Mouse (Mus musculus) embryonic facial prominence, embryonic 10.5 days (tissue): Measurements from ENCODE around the gene Spag7. TPM values are rescaled to one million over a fixed set of nuclear protein-coding genes. Genes with fewer than 3 reads are reported as not detected.
A peak's percentile ranks its signal among the peaks of the same experiment; 100 is the strongest.

Experiments used
- DNase-seq: peaks from one replicate; pipeline ENCODE4 v3.0.0-alpha.2; 2017; ENCODE audit warnings: low spot score
- H3K27ac ChIP-seq: fragments of 300-500 bp; sonication (generic); replicated peaks from 2 replicates; pipeline ENCODE4 v1.5.1; 2016; ENCODE audit warnings: mild to moderate bottlenecking
- H3K27me3 ChIP-seq: fragments of 300-500 bp; sonication (generic); replicated peaks from 2 replicates; pipeline ENCODE4 v1.6.1; 2016; ENCODE audit warnings: low read depth, mild to moderate bottlenecking; ENCODE audit not compliant: poor library complexity, severe bottlenecking
- H3K36me3 ChIP-seq: fragments of 300-500 bp; sonication (generic); replicated peaks from 2 replicates; pipeline ENCODE4 v1.6.1; 2016; ENCODE audit warnings: mild to moderate bottlenecking, moderate library complexity
- H3K4me1 ChIP-seq: fragments of 300-500 bp; sonication (generic); 2 replicates; pipeline ENCODE4 v1.6.1; 2016
- H3K4me3 ChIP-seq: fragments of 300-500 bp; sonication (generic); 2 replicates; pipeline ENCODE4 v1.5.1; 2016; ENCODE audit warnings: mild to moderate bottlenecking, moderate library complexity
- H3K9me3 ChIP-seq: fragments of 300-500 bp; sonication (generic); 2 replicates; pipeline ENCODE4 v1.6.1; 2016; ENCODE audit warnings: mild to moderate bottlenecking
- WGBS: fragments of 180-500 bp; shearing (Covaris S2); methylation state at CpG from one replicate; pipeline ENCODE4 v1.1.7; 2016; 5-methylcytosine and 5-hydroxymethylcytosine counted together
- microRNA-seq: library from miRNA; unstranded; fragments of <30 nt; microRNA quantifications from one replicate; pipeline ENCODE4, GENCODE M21; 2017
- polyA plus RNA-seq: library from polyadenylated mRNA; unstranded; fragments of >200 nt; fragmentation: Nextera tagmentation; extraction: Ambion mirVana; gene quantifications from 2 replicates; pipeline ENCODE4 v1.2.1, GENCODE M21; 2016

Spag7 gene
- polyA plus RNA-seq, 1 experiment from 2014 or later: 181 TPM

DNA sequence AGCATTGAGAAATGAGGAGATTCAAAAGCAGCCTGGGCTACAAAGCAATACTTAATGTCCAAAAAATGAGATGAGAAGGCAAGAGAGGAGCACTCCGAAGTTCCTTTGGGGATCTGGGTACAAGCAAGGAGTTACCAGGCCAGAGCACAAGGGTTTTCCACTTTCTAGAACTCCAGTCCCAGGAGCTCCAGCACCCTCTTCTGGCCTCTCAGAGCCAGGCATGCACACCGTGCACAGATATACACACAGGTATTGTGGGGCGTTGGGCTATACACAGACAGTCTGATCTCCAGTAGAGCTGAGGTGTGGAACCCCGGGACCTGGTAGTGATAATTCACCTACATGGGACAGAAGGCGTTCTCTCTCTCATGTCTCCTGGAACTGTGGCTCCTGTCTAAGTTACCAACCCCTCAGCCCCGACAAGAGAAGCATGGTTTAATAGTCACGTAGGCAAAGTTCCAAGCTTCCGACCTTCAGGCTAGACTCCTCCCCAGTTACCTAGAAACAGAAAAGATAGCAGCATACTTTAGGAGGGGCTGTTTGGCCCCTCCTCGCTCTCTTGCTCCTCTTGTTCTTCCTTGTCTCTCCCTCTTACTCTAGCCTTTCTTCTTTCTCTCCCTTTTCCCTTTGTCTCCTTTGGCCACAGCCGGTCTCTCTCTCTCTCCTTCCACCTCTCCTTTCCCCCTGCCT is 46.0 kb downstream of the Spag7 start:
- H3K4me3 ChIP-seq: no peak overlapping the region
- H3K27me3 ChIP-seq: no peaks in the 10 kb centered on the region
- 85% methylated on average over 10 of the region's 10 CpGs for WGBS
- no peak for DNase-seq
- no peaks in the 10 kb centered on the region for H3K36me3 ChIP-seq
- no peak overlapping the region for H3K27ac ChIP-seq
- no peaks in the 10 kb centered on the region for H3K4me1 ChIP-seq
- H3K9me3 ChIP-seq: no peaks in the 10 kb centered on the region

DNA sequence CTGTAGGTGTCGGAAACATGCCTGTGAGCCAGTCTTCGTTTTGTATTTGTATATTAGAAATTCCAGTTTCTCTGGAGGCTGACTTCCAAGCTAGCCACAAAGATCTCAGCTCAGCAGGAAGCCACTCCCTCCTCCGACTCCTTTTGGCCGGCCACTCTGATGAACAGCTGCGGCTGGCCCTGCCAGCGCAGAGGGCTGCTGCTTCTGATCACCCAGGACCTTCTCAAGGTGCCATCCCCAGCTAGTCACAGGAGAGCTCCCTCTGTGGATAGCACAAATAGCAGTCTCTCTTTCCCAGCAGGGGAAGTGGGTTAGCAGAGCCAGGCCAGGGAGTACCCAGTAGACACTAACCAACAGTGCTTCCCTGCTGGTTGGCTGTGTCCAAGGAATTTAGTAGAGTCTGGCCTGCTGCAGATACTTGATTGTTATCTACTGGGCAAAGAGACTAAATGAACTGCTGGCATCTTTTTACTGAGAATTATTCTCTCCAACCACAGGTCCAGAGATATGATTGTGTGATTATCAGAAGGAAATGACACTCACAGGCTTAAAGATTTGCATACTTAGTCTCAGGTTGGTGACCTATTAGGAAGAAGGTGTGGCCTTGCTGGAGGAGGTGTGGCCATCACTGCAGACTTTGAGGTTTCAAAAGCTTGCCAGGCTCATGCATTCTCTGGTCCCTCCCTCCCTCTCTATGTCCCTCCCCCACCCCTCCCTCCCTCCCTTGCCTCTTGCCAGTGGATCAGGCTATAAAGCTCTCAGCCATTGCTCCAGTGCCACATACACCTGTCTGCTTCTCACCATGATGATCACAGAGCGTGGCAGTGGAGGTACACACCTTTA is 47.0 kb downstream of the Spag7 start:
- 51% methylated on average over 7 of the region's 7 CpGs for WGBS
- H3K4me3 ChIP-seq: no peak overlapping the region

DNA sequence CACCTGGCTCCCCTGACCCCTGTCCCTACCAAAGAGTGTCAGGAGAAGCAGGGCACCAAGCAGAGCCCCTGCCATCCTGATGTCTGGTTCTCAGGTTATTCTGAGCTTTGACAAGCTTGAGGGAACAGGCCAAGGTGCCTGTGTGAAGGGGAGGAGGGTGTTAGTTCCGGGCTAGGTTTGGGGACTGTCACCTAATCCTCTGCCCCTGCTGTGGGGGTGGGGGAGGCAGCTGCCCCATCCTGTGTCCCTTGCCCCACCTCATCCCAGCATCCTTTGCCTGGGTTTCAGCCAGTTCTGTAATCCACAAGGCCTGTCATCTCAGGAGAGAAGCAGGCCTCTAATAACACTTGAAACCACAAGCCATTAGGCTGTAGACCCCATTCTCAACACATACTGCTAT is 50.1 kb downstream of the Spag7 start, which contains the start of gene Chrne:
Gene Chrne, minus strand, starts transcription at position 116 of the 400 bp plus-strand sequence.
- Histone ChIP-seq H3K36me3 (no peaks in the 10 kb centered on the region), H3K4me3 (no peak within 1 kb of the TSS), H3K27ac (no peak within 1 kb of the TSS), H3K27me3 (peaks cover 23% of the 10 kb centered on the region), H3K4me1 (peaks cover 20% of the 10 kb centered on the region), H3K9me3 (no peaks in the 10 kb centered on the region)
- DNase-seq: no peak
- 63% methylated on average over 1 of the region's 1 CpGs for WGBS

More for the DNA sequence above, 47.0 kb downstream of the Spag7 start:
- DNase-seq: no peak
- no peaks in the 10 kb centered on the region for H3K9me3 ChIP-seq
- H3K36me3 ChIP-seq: no peaks in the 10 kb centered on the region
- H3K27me3 ChIP-seq: peaks cover 1% of the 10 kb centered on the region; the same call in 1 of the 2 replicates
- H3K4me1 ChIP-seq: no peaks in the 10 kb centered on the region
- H3K27ac ChIP-seq: no peak overlapping the region

DNA sequence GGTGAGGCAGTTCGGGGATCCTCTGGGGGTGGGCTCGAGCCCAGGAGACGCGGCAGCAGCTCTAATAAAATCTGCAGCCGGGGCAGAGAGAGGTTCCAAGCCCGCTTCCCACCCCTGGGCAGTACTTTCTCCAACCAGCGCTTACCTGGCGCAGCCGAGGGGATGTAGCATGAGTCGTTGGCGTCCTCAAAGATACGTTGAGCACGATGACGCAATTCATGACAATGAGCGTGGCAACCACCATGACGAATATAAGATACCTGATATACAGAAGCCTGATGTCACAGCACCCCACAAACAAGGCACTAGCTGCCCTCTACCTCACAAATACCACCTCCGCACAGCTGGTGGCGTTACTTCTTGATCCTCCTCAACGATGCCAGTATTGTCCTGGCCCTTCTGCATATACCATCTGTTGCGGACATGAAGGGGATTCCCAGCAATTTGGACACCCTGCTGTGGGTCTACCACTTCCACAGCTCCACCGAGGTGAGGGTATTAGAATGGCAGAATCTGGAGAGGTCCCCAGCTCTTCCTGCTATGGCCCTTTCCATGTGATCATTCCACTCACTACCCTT is 53.6 kb downstream of the Spag7 start, which contains the start of gene 4930544D05Rik:
Gene 4930544D05Rik, plus strand, starts transcription at position 333 of the 578 bp plus-strand sequence.
- no peak for DNase-seq
- Histone ChIP-seq H3K4me1 (peaks cover 20% of the 10 kb centered on the region), H3K27ac (peak within 1 kb of the TSS; percentile 40; the same call in 1 of the 2 replicates), H3K36me3 (peaks cover 33% of the 10 kb centered on the region), H3K4me3 (peak within 1 kb of the TSS; percentile 55), H3K9me3 (no peaks in the 10 kb centered on the region), H3K27me3 (peaks cover 23% of the 10 kb centered on the region)
- 15% methylated on average over 21 of the region's 21 CpGs for WGBS

DNA sequence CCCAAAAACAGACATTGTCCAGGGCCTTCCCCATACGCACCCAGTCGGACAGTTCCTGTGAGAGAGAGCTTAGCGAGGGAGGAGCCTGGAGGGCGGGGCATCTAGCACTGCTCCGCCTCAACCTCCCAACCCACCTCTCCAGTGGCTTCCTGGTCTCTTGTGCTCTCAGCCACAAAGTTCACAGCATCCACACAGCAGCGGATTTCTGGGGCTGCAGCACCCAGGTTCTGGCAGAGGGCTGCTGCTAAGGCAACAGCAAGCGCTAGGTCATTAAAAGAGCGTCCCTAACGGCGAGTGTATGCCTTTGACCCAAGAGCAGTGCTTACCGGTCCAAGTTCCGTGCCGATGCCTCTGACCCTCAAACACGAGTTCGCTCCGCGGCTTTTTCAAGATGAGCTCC is 54.1 kb downstream of the Spag7 start:
- H3K4me1 ChIP-seq: peaks cover 20% of the 10 kb centered on the region
- no peaks in the 10 kb centered on the region for H3K9me3 ChIP-seq
- peak; percentile 64 for DNase-seq
- peak overlapping the region; percentile 55 for H3K4me3 ChIP-seq
- peaks cover 39% of the 10 kb centered on the region for H3K36me3 ChIP-seq
- WGBS: 2% methylated on average over 17 of the region's 17 CpGs
- H3K27me3 ChIP-seq: peaks cover 23% of the 10 kb centered on the region
- H3K27ac ChIP-seq: peak overlapping the region; percentile 40; the same call in 1 of the 2 replicates

Small RNAs within 50 kb of the gene (microRNA-seq; reads per million reads assigned to microRNA genes)
- not detected for gene Mir6925

Other genes with a start within 250 kb of the Spag7 start
- gene Arrb2, start 236.8 kb downstream of the Spag7 start, polyA plus RNA-seq: 28.4 and 29.4 TPM in 2 replicates
- gene Med11, start 217.5 kb downstream of the Spag7 start, polyA plus RNA-seq: 44.1 TPM in 2 replicates
- 0.16 and 0.45 TPM in 2 replicates for gene Zmynd15, start 210.0 kb downstream of the Spag7 start, polyA plus RNA-seq
- gene Cxcl16, start 209.4 kb downstream of the Spag7 start, polyA plus RNA-seq: 0.39 and 0.65 TPM in 2 replicates
- gene Tm4sf5, start 164.2 kb downstream of the Spag7 start, polyA plus RNA-seq: 0.35 and 0.77 TPM in 2 replicates
- not detected in 2 replicates for gene Vmo1, start 154.8 kb downstream of the Spag7 start, polyA plus RNA-seq
- 0.43 and 0.44 TPM in 2 replicates for gene Gltpd2, start 150.2 kb downstream of the Spag7 start, polyA plus RNA-seq
- 1,123 and 1,132 TPM in 2 replicates for gene Psmb6, start 144.0 kb downstream of the Spag7 start, polyA plus RNA-seq
- gene Gm40193, start 136.5 kb downstream of the Spag7 start, polyA plus RNA-seq: not detected in 2 replicates
- 3.2 and 3.7 TPM in 2 replicates for gene Pld2, start 129.4 kb downstream of the Spag7 start, polyA plus RNA-seq
- gene Mink1, start 106.5 kb downstream of the Spag7 start, polyA plus RNA-seq: 14.6 and 15.2 TPM in 2 replicates
- not detected in 2 replicates for gene 4930544D05Rik, start 53.6 kb downstream of the Spag7 start, polyA plus RNA-seq
- not detected in 2 replicates for gene Chrne, start 50.2 kb downstream of the Spag7 start, polyA plus RNA-seq
- gene Gp1ba, start 30.3 kb downstream of the Spag7 start, polyA plus RNA-seq: 0.26 and 0.76 TPM in 2 replicates
- 89.7 and 91.9 TPM in 2 replicates for gene Rnf167, start 22.2 kb downstream of the Spag7 start, polyA plus RNA-seq
- gene Slc25a11, start 21.9 kb downstream of the Spag7 start, polyA plus RNA-seq: 135 and 137 TPM in 2 replicates
- 2,153 and 2,165 TPM in 2 replicates for gene Pfn1, start 14.8 kb downstream of the Spag7 start, polyA plus RNA-seq
- 72.9 and 88.4 TPM in 2 replicates for gene Eno3, start 12.2 kb downstream of the Spag7 start, polyA plus RNA-seq
- gene Camta2, start 18.7 kb upstream of the Spag7 start, polyA plus RNA-seq: 10.5 and 10.9 TPM in 2 replicates
- 0.69 and 0.99 TPM in 2 replicates for gene Inca1, start 30.7 kb upstream of the Spag7 start, polyA plus RNA-seq
- gene Kif1c, start 31.1 kb upstream of the Spag7 start, polyA plus RNA-seq: 1.6 and 2.0 TPM in 2 replicates
- 4.7 and 5.7 TPM in 2 replicates for gene Zfp3, start 94.8 kb upstream of the Spag7 start, polyA plus RNA-seq
- not detected in 2 replicates for gene Scimp, start 143.2 kb upstream of the Spag7 start, polyA plus RNA-seq
- gene Rabep1, start 175.4 kb upstream of the Spag7 start, polyA plus RNA-seq: 36.5 and 39.6 TPM in 2 replicates